Mouse (Mus musculus) hindbrain, embryonic 15.5 days (tissue): Measurements from ENCODE around the gene Tescl. TPM values are rescaled to one million over a fixed set of nuclear protein-coding genes. Genes with fewer than 3 reads are reported as not detected.
A peak's percentile ranks its signal among the peaks of the same experiment; 100 is the strongest.

Experiments
- ATAC-seq: fragments of 200-750 bp; cut with Nextera tagmentation; 2 replicates; pipeline ENCODE4 v1.8.0; 2017; ENCODE audit warnings: low read depth, moderate number of reproducible peaks, moderate TSS enrichment; ENCODE audit not compliant: low FRiP score
- H3K27ac ChIP-seq: fragments of 300-500 bp; sonication (generic); replicated peaks from 2 replicates; pipeline ENCODE4 v1.5.1; 2015; ENCODE audit warnings: mild to moderate bottlenecking, inconsistent platforms
- H3K27me3 ChIP-seq: fragments of 300-500 bp; sonication (generic); 2 replicates; pipeline ENCODE4 v1.6.1; 2015; ENCODE audit warnings: control low read depth, inconsistent platforms
- H3K36me3 ChIP-seq: fragments of 300-500 bp; sonication (generic); 2 replicates; pipeline ENCODE4 v1.6.1; 2015; ENCODE audit warnings: control low read depth, inconsistent platforms
- H3K4me1 ChIP-seq: fragments of 300-500 bp; sonication (generic); replicated peaks from 2 replicates; pipeline ENCODE4 v1.6.1; 2015; ENCODE audit warnings: control low read depth, inconsistent platforms
- H3K4me2 ChIP-seq: fragments of 300-500 bp; sonication (generic); 2 replicates; pipeline ENCODE4 v1.6.1; 2015; ENCODE audit warnings: moderate library complexity, mild to moderate bottlenecking, inconsistent platforms
- H3K4me3 ChIP-seq: fragments of 300-500 bp; sonication (generic); 2 replicates; pipeline ENCODE4 v1.5.1; 2015; ENCODE audit warnings: mild to moderate bottlenecking, inconsistent platforms
- H3K9ac ChIP-seq: fragments of 300-500 bp; sonication (generic); 2 replicates; pipeline ENCODE4 v1.6.1; 2015; ENCODE audit warnings: inconsistent platforms
- H3K9me3 ChIP-seq: fragments of 300-500 bp; sonication (generic); 2 replicates; pipeline ENCODE4 v1.6.1; 2016; ENCODE audit warnings: control low read depth, inconsistent platforms
- WGBS: fragments of 180-500 bp; shearing (Covaris S2); methylation state at CpG from one replicate; pipeline ENCODE4 v1.1.7; 2015; 5-methylcytosine and 5-hydroxymethylcytosine counted together
- polyA plus RNA-seq: library from polyadenylated mRNA; unstranded; fragments of >200 nt; fragmentation: Nextera tagmentation; extraction: Ambion mirVana; gene quantifications from 2 replicates; pipeline ENCODE4 v1.2.1, GENCODE M21; 2015

Gene Tescl
- polyA plus RNA-seq, 1 experiment from 2014 or later = 0.23 TPM

DNA sequence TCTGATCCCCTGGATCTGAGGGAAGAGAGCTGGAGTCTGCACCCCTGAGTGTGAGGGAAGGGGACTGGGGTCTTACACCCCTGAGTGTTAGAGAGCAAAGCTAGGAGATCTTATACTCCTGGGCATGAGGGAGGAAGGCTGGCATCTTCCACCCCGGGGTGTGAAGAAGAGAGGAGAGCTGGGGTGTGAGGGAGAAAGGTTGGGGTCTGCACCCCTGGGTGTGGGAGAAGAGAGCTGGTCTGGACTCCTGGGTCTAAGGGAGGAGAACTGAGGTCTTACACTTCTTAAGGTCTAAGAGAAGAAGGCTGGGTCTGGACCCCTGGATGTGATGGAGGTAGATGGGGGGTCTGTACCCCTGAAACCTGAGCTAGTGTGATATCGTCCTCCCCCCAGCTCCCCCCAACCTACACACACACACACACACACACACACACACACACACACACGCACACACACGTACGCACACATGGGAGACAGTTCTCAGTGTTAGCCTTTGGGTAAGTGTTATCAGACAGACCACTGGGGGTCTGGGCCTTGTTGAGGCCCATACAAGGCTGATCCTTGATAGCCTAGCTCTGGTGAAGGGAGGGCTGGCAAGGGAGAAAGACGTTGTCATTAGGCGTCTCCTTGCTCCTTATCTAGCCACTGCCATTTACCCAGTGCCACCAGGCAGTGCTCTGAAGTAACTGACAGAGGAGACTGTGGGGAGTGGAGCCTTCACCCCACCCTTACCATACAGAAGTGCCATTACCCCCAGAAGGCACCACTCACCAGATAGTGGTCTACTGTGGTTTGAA lies 37.5 kb upstream of the Tescl start:
- 86% methylated on average over 6 of the region's 7 CpGs for WGBS
- H3K4me2 ChIP-seq = no peak overlapping the region
- no peaks in the 10 kb centered on the region for H3K36me3 ChIP-seq
- H3K9ac ChIP-seq = no peak overlapping the region
- H3K4me3 ChIP-seq = no peak overlapping the region
- H3K27me3 ChIP-seq = no peaks in the 10 kb centered on the region
- H3K4me1 ChIP-seq = peaks cover 6% of the 10 kb centered on the region
- ATAC-seq = no peak
- no peak overlapping the region for H3K27ac ChIP-seq
- H3K9me3 ChIP-seq = no peaks in the 10 kb centered on the region

DNA sequence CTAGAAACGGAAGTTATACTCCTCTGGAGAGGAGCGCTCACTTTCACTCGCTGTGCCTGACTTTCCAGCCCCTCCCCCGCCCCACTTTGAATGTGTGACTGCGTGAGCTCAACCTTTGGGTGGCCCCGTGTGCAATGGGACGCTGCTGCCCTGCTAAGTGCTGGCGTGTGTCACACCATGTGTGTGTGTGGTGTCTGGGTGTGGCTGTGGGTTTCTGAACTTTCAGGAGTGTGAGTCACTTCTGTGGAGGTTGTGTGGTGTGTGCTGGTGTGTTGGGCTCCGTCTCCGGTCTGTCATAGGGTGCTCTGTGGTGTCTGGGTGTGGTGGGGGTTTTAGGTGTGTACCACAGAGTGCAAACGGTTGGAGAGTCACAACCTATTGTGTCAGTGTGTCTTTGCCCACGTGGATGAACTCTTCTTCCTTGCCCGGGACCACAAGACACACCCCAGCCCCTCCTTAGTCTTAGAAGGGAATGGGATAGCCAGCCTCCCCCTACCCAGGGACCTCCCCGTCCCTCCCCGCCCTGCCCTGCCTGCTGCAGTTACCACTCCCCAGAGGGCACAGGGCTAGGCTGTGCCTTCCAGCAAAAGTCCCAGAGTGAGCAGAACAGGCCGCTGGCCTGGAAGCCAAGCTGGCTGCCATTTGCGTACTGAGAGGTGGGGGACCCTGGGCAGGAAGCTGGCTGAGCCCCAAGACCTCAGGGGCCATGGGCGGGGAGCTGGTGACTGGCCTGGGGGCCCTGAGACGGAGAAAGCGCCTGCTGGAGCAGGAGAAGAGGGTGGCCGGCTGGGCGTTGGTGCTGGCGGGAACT lies 36.2 kb upstream of the Tescl start, which contains the start of gene Kcnn4:
Gene Kcnn4, plus strand, starts transcription at position 533 of the 811 bp plus-strand sequence.
- no peaks in the 10 kb centered on the region for H3K9me3 ChIP-seq
- 0 out of 2 replicates have a peak within 1 kb of the TSS, but pooled peaks have one; percentile 6 for H3K4me2 ChIP-seq
- no peak within 1 kb of the TSS for H3K27ac ChIP-seq
- no peak within 1 kb of the TSS for H3K4me3 ChIP-seq
- ATAC-seq = no peak
- H3K36me3 ChIP-seq = no peaks in the 10 kb centered on the region
- peaks cover 6% of the 10 kb centered on the region for H3K4me1 ChIP-seq
- no peaks in the 10 kb centered on the region for H3K27me3 ChIP-seq
- no peak within 1 kb of the TSS for H3K9ac ChIP-seq
- WGBS = 49% methylated on average over 23 of the region's 23 CpGs

DNA sequence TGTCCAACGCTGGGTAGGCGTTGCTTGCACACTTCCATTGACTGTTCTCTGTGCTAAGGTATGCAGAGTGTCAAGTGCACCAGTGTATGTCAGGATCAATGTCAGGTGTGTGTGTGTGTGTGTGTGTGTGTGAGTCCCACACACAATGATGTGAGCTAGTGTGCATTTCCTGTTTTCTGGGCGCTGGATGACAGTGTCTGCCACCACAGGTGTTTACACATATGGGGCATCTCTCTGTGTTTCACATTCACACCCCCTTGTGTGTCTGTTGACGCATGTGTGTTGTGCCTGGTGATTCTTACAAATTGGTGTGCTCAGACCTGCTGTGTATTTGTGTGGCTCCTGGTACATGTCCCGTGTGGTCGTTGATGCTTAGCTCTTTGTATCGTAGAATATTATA lies 35.2 kb upstream of the Tescl start:
- Histone ChIP-seq H3K9me3 (no peaks in the 10 kb centered on the region), H3K27me3 (no peaks in the 10 kb centered on the region)
- WGBS = 93% methylated on average over 7 of the region's 7 CpGs

DNA sequence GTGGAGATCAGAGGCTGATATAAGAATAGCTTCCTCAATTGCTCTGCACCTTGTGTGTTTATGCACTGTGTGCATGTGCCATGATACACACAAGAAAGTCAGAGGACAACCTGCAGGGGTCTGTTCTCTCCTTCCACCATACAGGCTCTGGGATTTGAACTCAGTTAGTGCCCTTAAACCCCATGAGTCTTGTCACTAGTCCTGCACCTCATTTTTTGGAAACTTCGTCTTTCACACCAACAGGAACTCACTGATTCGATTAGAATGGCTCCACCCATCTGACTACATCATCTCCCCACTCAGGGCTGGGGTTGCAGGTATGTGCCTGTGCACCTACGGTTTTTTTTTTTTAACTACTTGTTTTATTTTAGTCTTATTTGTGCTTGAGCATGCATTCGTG lies 34.5 kb upstream of the Tescl start:
- WGBS = 73% methylated on average over 4 of the region's 4 CpGs
- H3K9ac ChIP-seq = no peak overlapping the region
- H3K4me1 ChIP-seq = peaks cover under 1% of the 10 kb centered on the region
- ATAC-seq = no peak
- H3K27ac ChIP-seq = no peak overlapping the region
- H3K4me3 ChIP-seq = no peak overlapping the region
- H3K4me2 ChIP-seq = no peak overlapping the region
- H3K27me3 ChIP-seq = no peaks in the 10 kb centered on the region
- no peaks in the 10 kb centered on the region for H3K9me3 ChIP-seq
- no peaks in the 10 kb centered on the region for H3K36me3 ChIP-seq

More for the DNA sequence above, 35.2 kb upstream of the Tescl start:
- peaks cover 6% of the 10 kb centered on the region for H3K4me1 ChIP-seq
- no peak overlapping the region for H3K9ac ChIP-seq
- H3K4me2 ChIP-seq = no peak overlapping the region
- H3K36me3 ChIP-seq = no peaks in the 10 kb centered on the region
- H3K4me3 ChIP-seq = no peak overlapping the region
- no peak for ATAC-seq
- H3K27ac ChIP-seq = no peak overlapping the region

DNA sequence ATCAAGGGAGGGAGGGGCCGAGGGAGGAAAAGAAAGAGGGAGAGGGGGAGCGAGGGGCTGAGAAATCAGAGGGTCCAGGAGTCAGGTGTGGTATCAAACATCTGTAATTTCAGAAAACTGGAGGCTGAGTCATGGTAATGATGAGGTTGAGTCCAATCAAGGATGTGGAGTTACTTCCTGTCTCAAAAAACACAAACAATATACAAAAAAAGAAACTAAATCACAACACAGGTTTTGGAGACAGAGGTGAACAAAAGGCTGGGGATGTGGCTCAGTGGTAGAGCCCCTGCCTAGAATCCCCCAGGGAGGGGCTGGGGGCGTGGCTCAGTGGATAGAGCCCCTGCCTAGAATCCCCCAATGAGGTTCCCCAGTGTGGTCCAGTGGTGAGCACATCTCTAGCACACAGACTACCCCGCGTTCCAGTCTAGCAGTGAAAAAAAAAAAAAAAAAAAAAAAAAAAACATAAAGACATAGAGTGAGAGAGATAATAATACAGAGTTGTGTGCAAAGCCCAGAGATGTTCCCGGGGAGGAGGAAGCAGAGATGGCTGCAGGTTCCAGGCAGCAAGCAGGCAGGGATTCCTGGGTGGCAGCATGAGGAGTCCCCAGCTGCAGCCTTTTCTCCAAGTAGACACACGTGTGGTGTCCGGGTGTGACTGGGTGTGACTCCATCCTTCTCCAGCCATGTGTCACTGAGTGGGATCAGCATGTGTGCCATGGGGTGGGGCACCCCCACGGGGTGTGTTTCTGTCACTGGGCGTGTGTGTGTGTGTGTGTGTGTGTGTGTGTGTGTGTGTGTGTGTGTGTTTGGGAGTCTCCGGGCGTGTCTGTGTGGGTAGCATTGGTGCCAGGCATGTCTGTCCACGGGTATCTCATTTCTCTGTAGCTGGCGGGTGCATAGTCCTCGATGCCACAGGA lies 33.2 kb upstream of the Tescl start:
- no peaks in the 10 kb centered on the region for H3K36me3 ChIP-seq
- 83% methylated on average over 15 of the region's 15 CpGs for WGBS
- no peaks in the 10 kb centered on the region; the same call in 1 of the 2 replicates for H3K4me1 ChIP-seq
- H3K4me2 ChIP-seq = no peak overlapping the region
- H3K9ac ChIP-seq = no peak overlapping the region
- no peaks in the 10 kb centered on the region for H3K27me3 ChIP-seq
- no peak overlapping the region for H3K4me3 ChIP-seq
- no peaks in the 10 kb centered on the region for H3K9me3 ChIP-seq
- H3K27ac ChIP-seq = no peak overlapping the region
- no peak for ATAC-seq

DNA sequence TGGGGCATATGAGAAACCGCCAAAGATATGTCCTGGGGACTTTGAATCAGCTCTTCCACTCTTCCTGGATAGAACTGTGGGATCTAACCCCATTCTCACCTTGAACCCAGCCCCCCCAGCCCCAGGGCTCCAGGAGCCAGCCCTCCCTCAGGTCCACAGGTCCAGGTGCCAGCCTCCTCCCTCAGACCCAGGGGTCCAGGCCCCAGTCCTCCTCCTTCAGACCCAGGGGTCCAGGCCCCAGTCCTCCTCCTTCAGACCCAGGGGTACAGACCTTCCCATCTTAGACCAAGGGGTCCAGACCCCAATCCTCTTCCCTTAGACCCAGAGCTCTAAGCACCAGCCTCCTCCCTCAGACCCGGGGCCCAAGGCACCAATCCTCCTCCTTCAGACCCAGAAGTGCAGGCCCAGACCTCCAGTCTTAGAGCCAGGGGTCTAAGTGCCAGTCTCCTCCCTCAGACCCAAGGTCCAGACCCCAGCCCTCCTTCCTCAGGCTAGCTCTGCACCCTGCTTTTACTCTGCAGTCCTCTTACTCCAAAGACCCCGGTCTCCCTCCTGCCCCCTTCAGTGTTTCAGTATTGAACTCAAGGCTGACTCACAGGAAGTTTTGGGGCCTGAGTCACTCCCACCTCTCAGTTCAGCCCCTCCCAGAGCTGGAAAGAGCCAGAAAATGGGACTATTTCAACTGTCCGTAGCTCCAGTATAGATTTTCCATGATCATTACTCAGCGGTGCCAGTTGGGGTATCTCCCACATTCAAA lies 31.7 kb upstream of the Tescl start:
- Histone ChIP-seq H3K27me3 (no peaks in the 10 kb centered on the region), H3K4me1 (no peaks in the 10 kb centered on the region; the same call in 1 of the 2 replicates), H3K36me3 (no peaks in the 10 kb centered on the region), H3K4me3 (no peak overlapping the region), H3K27ac (no peak overlapping the region), H3K9me3 (no peaks in the 10 kb centered on the region), H3K9ac (no peak overlapping the region), H3K4me2 (no peak overlapping the region)
- WGBS = 84% methylated on average over 5 of the region's 5 CpGs
- ATAC-seq = peak; percentile 33; the same call in 1 of the 2 replicates

DNA sequence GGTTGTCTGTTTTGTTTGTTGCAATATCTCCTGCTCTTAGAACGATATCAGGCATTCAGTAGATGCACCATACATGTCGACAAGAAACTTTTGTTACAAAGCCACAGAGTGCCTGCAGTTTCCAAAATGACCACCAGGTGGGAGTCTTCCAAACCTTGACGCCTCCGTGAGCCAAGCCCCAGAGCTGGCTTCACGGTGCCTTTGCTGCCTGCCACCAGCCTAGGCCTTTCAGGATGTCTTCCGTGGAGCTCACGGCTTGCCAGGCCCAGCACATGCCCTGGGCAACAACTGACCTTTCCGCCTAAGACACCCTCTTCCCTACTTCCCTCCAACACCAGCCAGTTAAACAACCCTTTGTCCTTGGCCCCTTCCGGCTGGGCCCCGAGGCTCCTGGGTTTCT lies 31.1 kb upstream of the Tescl start:
- Histone ChIP-seq H3K9ac (no peak overlapping the region), H3K4me1 (no peaks in the 10 kb centered on the region), H3K27me3 (no peaks in the 10 kb centered on the region), H3K27ac (no peak overlapping the region), H3K9me3 (no peaks in the 10 kb centered on the region), H3K36me3 (no peaks in the 10 kb centered on the region), H3K4me2 (no peak overlapping the region), H3K4me3 (no peak overlapping the region)
- ATAC-seq = peak; percentile 77
- WGBS = 22% methylated on average over 10 of the region's 10 CpGs

DNA sequence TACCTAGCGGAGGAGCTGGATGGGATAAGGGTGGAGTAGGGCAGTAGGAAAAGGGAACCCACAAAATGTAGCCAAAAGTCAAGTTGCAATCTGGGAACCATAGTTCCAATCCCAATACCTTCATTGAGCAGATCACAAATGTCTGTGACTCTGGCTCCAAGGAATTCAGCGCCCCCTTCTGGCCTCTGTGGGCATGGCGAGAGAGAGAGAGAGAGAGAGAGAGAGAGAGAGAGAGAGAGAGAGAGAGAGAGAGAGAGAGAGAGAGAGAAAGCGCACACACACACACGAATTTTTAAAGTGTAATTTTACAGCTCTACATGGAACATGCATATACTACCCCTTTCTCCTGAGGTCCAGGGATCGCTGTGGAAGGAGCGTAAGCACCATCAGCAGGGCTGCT lies 29.5 kb upstream of the Tescl start:
- no peak overlapping the region for H3K4me2 ChIP-seq
- no peak overlapping the region for H3K27ac ChIP-seq
- H3K27me3 ChIP-seq = no peaks in the 10 kb centered on the region
- 26% methylated on average over 6 of the region's 7 CpGs for WGBS
- no peaks in the 10 kb centered on the region for H3K36me3 ChIP-seq
- ATAC-seq = no peak
- H3K9ac ChIP-seq = no peak overlapping the region
- H3K9me3 ChIP-seq = no peaks in the 10 kb centered on the region
- no peak overlapping the region for H3K4me3 ChIP-seq
- no peaks in the 10 kb centered on the region for H3K4me1 ChIP-seq

DNA sequence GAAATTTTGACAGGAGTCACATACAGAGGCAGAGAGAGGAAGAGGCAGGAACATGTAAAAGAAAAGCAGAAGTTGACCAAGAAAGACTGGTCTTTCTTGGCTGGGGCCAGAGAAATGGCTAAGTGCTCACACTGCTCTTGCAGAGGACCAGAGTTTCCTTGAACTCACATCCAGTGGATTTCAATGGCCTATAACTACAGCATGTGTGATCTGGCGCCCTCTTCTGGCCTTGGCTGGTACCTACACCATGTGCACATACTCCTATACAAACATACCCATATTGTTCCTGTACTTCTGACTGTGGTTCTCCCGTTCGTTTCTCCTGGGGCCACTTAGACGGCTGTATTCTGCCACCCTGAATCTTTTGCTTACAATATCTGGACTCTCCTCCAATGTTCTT lies 27.3 kb upstream of the Tescl start:
- H3K27me3 ChIP-seq = no peaks in the 10 kb centered on the region
- H3K4me1 ChIP-seq = no peaks in the 10 kb centered on the region
- no peak overlapping the region for H3K4me2 ChIP-seq
- ATAC-seq = no peak
- H3K27ac ChIP-seq = no peak overlapping the region
- no peak overlapping the region for H3K9ac ChIP-seq
- 65% methylated on average over 4 of the region's 4 CpGs for WGBS
- H3K36me3 ChIP-seq = no peaks in the 10 kb centered on the region
- no peak overlapping the region for H3K4me3 ChIP-seq
- no peaks in the 10 kb centered on the region for H3K9me3 ChIP-seq

DNA sequence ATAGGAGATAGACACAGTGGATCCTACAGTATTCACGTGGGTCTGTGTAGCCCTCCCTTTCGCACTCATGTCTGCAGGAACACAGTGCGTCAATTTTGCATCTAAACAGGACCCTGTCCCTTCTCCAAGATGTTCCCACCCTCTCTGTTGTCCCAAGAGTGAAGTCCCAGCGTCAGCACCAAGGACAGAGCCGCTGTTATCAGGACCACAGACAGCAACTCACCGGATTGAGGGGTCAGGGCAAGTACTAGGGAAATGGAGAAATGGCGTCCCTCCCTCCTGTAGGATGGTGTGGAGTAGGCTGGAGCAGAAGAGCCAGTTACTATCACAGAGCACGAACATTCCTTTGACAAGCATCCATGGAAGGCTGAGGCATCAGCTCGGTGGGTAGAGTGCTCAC lies 25.5 kb upstream of the Tescl start:
- H3K27me3 ChIP-seq = no peaks in the 10 kb centered on the region
- no peak overlapping the region for H3K4me3 ChIP-seq
- 25% methylated on average over 9 of the region's 9 CpGs for WGBS
- H3K36me3 ChIP-seq = no peaks in the 10 kb centered on the region
- H3K4me1 ChIP-seq = no peaks in the 10 kb centered on the region
- no peak overlapping the region for H3K27ac ChIP-seq
- ATAC-seq = no peak
- no peak overlapping the region for H3K4me2 ChIP-seq
- H3K9ac ChIP-seq = no peak overlapping the region
- no peaks in the 10 kb centered on the region for H3K9me3 ChIP-seq

DNA sequence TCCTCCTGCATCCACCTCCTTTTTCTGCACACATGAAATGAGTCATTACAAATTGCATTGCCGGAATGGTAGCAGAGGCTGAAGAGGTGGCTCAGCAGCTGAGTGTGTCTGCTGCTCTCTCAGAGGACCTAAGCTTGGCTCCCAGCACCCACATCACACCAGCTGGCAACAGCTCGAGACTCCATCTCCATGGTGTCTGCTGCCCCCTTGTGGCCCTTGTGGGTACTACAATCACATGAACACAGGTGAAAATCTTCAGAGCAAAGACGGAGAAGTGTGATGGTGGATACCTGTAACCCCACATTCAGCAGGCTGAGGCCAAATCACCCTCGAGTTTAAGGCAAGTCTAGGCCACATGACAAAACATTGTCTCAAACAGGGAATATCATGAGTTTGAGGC lies 24.2 kb upstream of the Tescl start:
- H3K9me3 ChIP-seq = no peaks in the 10 kb centered on the region
- no peak overlapping the region for H3K4me2 ChIP-seq
- no peak overlapping the region for H3K9ac ChIP-seq
- no peak for ATAC-seq
- WGBS = 54% methylated on average over 4 of the region's 4 CpGs
- no peaks in the 10 kb centered on the region for H3K27me3 ChIP-seq
- H3K4me3 ChIP-seq = no peak overlapping the region
- no peaks in the 10 kb centered on the region for H3K36me3 ChIP-seq
- H3K4me1 ChIP-seq = no peaks in the 10 kb centered on the region
- H3K27ac ChIP-seq = no peak overlapping the region
